Mouse (Mus musculus): Measurements from ENCODE around the gene Micu1.

DNA sequence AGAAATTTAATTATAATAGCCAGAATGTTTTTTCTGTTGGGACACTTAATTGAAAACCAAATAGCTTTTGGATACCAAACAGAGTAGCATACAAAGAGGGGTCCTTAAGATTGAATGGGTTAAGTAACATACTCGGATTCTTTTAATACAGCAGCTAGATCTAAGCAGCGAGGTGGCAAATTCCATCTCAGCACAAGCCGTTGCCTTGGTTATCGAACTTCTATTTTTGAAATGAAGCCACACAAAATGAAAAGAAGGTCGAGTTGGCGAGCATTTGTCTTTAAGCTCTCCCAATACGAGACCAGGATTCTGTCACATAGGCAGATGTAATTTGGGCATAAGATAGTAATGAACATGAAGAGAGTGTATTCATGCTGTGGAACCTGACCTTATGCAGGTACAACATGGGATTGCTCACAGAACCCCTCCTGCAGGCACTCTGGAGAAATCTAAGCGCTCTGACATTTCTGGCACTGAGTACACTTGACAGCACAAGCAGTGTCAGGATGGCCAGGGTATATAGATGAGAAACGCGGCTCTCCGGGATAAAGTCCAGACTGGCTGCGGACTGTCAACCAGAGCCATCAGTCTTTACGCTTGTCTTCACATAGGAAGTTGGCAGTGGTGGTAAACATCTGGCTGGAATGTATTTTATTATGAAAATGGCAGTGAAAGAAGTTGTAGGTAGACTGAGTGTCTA, 71.3 kb downstream of the Micu1 start:
- no peak for TF ChIP-seq POLR2A (IDR thresholded peaks at IDR 0.05; ENCODE audit: borderline replicate concordance, insufficient read depth, low read length)
- TF ChIP-seq CTCF (IDR thresholded peaks at IDR 0.05; ENCODE audit: borderline replicate concordance, insufficient read depth, low read depth, low read length): no peak

Data from cerebellum, adult 2 months (tissue).